Mouse (Mus musculus): ENCODE measurements around the gene Mmp9. TPM values are rescaled to one million over a fixed set of nuclear protein-coding genes. Genes with fewer than 3 reads are reported as not detected.

Mmp9 gene
- 0.03 and 0.05 TPM in 2 replicates for polyA plus RNA-seq (2012)

GRCm38 (mm10) chr2:164940140-164940830 is at the start of gene Mmp9:
Gene Mmp9, plus strand, starts transcription at chr2:164940780.
- no peak for TF ChIP-seq GATA1 (IDR thresholded peaks at IDR 0.05; ENCODE audit: low read length)

GRCm38 (mm10) chr2:164891056-164891834 is 49.3 kb upstream of the Mmp9 start:
- TF ChIP-seq GATA1 (IDR thresholded peaks at IDR 0.05; ENCODE audit: low read length) = no peak

GRCm38 (mm10) chr2:164891908-164892695 is 48.5 kb upstream of the Mmp9 start:
- TF ChIP-seq GATA1 (IDR thresholded peaks at IDR 0.05; ENCODE audit: low read length) = no peak

- no peak for TF ChIP-seq GATA1 (IDR thresholded peaks at IDR 0.05; ENCODE audit: low read length)
Measured at GRCm38 (mm10) chr2:164892696-164893216, 47.8 kb upstream of the Mmp9 start.

- no peak for TF ChIP-seq GATA1 (IDR thresholded peaks at IDR 0.05; ENCODE audit: low read length)
Measured at GRCm38 (mm10) chr2:164894048-164894447, 46.5 kb upstream of the Mmp9 start.

- TF ChIP-seq GATA1 (IDR thresholded peaks at IDR 0.05; ENCODE audit: low read length) = no peak
Measured at GRCm38 (mm10) chr2:164894644-164895043, 45.9 kb upstream of the Mmp9 start.

GRCm38 (mm10) chr2:164895885-164896284 is 44.7 kb upstream of the Mmp9 start:
- no peak for TF ChIP-seq GATA1 (IDR thresholded peaks at IDR 0.05; ENCODE audit: low read length)

- no peak for TF ChIP-seq GATA1 (IDR thresholded peaks at IDR 0.05; ENCODE audit: low read length)
Measured at GRCm38 (mm10) chr2:164898008-164898407, 42.6 kb upstream of the Mmp9 start.

GRCm38 (mm10) chr2:164899034-164899433 is 41.5 kb upstream of the Mmp9 start:
- TF ChIP-seq GATA1 (IDR thresholded peaks at IDR 0.05; ENCODE audit: low read length) = no peak

- TF ChIP-seq GATA1 (IDR thresholded peaks at IDR 0.05; ENCODE audit: low read length) = no peak
Measured at GRCm38 (mm10) chr2:164899723-164900459, 40.7 kb upstream of the Mmp9 start.

GRCm38 (mm10) chr2:164901380-164901779 is 39.2 kb upstream of the Mmp9 start:
- TF ChIP-seq GATA1 (IDR thresholded peaks at IDR 0.05; ENCODE audit: low read length) = no peak

- no peak for TF ChIP-seq GATA1 (IDR thresholded peaks at IDR 0.05; ENCODE audit: low read length)
Measured at GRCm38 (mm10) chr2:164903496-164903895, 37.1 kb upstream of the Mmp9 start.

GRCm38 (mm10) chr2:164906071-164906470 is 34.5 kb upstream of the Mmp9 start:
- TF ChIP-seq GATA1 (IDR thresholded peaks at IDR 0.05; ENCODE audit: low read length) = no peak

- no peak for TF ChIP-seq GATA1 (IDR thresholded peaks at IDR 0.05; ENCODE audit: low read length)
Measured at GRCm38 (mm10) chr2:164907511-164907910, 33.1 kb upstream of the Mmp9 start.

- TF ChIP-seq GATA1 (IDR thresholded peaks at IDR 0.05; ENCODE audit: low read length) = no peak
Measured at GRCm38 (mm10) chr2:164908011-164908410, 32.6 kb upstream of the Mmp9 start.

Measured in G1E-ER4 (cell line).